Mouse (Mus musculus): Measurements from ENCODE around the gene Lipa. TPM values are rescaled to one million over a fixed set of nuclear protein-coding genes. Genes with fewer than 3 reads are reported as not detected.

Gene Lipa
- polyA plus RNA-seq (2012), result 1.9 and 2.0 TPM in 2 replicates

GRCm38 (mm10) chr19:34526941-34527682, at the start of gene Lipa:
Gene Lipa (minus strand): TSS chr19:34527474.

GRCm38 (mm10) chr19:34550534-34551223, 23.4 kb upstream of the Lipa start, which contains the start of gene Ifit2:
Gene Ifit2 (plus strand): TSS chr19:34550694.

DNA sequence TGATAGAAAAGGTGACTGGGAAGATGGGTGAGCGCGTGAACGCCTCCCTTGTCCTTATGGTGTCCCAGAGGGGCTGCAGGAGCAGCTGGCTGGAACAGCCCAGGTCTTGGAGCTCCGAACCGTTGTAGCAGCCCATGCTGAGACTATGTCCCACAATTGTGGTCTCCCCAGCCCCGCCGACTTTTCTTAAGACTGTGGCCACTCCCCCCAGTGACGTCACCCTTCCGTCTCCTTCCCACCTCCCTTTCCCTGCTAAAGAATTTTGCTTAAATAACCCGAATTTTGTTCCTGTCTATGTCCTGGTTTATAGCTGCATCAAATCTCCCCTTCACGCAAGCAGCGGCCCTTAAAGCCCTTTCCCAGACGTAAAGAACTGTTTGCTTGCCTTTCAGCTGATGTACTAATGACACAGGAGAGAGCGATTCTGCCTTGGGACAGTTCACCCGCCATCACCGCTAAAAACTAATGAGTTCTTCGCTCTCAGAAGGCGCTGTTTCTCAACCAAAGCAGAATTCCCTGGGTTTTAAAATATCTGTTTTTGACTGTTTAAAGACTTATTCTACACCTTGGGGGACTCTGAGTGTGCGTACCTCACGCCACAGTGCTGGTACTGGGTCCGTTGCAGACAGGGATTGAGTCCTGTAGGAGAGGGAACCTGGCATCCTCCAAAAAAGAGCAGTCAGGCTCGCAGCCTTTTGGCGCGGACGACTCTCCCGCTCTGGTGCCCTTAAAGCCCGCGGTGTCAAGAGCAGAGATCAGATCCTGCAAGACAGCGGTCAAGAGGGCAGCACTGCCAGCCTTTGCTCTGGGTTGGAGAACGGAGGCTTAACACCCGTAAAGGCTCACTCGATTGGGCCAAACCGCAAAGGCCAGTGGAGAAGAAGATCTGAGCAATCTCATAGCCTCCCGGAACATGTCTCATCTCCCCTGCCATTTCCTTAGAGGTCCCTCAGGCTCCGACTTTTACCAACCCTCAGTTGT, 52.0 kb downstream of the Lipa start, which contains the start of gene Ch25h:
Gene Ch25h, minus strand, starts transcription at position 174 of the 981 bp plus-strand sequence.

Other genes starting within 250 kb of the Lipa start
- gene Fas, start 236.8 kb downstream of the Lipa start, polyA plus RNA-seq (2012), result 0.05 and 0.11 TPM in 2 replicates
- 0.13 TPM in 1 of 2 replicates, not detected in the other for gene Ch25h, start 52.3 kb downstream of the Lipa start, polyA plus RNA-seq (2012)
- gene Ifit2, start 23.2 kb upstream of the Lipa start, polyA plus RNA-seq (2012), result 0.61 and 0.97 TPM in 2 replicates
- gene Ifit3, start 56.1 kb upstream of the Lipa start, polyA plus RNA-seq (2012), result 0.05 TPM in 1 of 2 replicates, not detected in the other
- gene Ifit1bl1, start 74.5 kb upstream of the Lipa start, polyA plus RNA-seq (2012), result 0.03 TPM in 1 of 2 replicates, not detected in the other
- not detected in 2 replicates for gene Ifit3b, start 80.5 kb upstream of the Lipa start, polyA plus RNA-seq (2012)
- 0.22 TPM in 1 of 2 replicates, not detected in the other for gene Ifit1bl2, start 113.3 kb upstream of the Lipa start, polyA plus RNA-seq (2012)
- gene Ifit1, start 113.4 kb upstream of the Lipa start, polyA plus RNA-seq (2012), result 0.04 and 0.22 TPM in 2 replicates
- 0.02 and 0.06 TPM in 2 replicates for gene Slc16a12, start 219.8 kb upstream of the Lipa start, polyA plus RNA-seq (2012)

Data from megakaryocyte-erythroid progenitor cell, adult 5 weeks (primary cell).